Mouse (Mus musculus) cerebral cortex, adult 2 months (tissue): ENCODE results near the gene Olfr458.

Experiments
- WGBS: fragments of 180-500 bp; shearing (Covaris S2); methylation state at CpG from one replicate; pipeline ENCODE4 v1.1.7; 2018; 5-methylcytosine and 5-hydroxymethylcytosine counted together

Gene Olfr458

GRCm38 (mm10) chr6:42465096-42465495 is at the start of gene Olfr458:
TSS of gene Olfr458 (minus strand) at chr6:42465196.
- WGBS = 79% methylated on average over 1 of the region's 1 CpGs

GRCm38 (mm10) chr6:42513461-42513860 is 48.5 kb upstream of the Olfr458 start:
- 81% methylated on average over 1 of the region's 1 CpGs for WGBS

DNA sequence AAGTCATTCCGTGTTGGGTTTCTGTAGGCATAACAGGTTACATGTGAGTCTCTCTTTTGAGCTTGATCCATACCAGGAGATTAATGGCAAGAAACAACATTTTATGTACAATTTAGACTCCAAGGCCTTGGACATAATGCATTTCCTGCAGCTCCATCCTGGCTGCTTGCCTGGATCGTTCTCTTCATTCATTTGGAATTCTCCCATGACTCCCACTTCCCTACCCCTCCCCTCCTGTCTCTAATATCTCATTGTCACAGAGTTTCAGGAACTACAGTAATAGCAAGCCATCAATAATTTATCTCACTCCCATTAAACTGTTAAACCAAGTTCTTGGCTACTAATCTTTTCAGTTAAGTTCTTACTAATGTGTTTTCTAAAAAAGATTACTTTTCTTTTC is 38.5 kb upstream of the Olfr458 start:
- 67% methylated on average over 2 of the region's 2 CpGs for WGBS

DNA sequence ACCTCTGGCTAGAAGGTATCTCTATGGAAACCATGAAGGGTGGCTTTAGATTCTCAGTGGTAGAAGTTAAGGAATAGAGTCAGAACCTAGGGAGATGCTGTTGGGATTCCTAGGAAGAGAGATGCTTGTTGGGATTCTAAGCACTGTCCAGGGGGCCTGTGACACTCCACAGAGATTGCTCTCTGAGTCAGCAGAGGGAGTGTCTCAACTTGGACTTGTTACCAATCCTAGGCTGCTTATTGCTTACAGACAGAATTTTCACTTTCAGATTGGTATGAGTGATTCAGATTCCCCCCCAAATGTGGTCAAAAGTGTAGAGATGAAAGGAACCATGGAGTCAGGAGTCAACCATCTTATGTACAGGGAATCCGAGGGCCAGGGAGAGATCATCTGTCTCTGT is 24.7 kb upstream of the Olfr458 start:
- WGBS = 73% methylated on average over 1 of the region's 1 CpGs

DNA sequence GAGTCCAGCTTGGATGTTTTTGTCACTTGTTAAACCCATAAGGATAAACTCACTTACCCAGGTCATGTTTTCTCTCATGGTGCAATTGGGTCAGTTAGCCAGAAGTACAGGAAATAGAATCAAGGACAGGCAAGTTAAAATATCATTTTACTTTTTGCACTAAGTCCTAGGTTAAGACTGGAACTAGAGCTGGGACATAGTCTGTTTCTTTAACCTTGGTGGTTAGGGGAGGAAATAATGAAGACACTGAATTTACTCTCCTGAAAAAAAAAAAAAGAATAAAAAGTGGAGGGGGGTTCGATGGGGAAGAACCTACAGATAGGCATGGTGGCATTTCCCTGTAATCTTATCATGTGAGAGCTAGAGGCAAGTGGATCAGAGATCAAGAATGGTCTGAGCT is 22.1 kb upstream of the Olfr458 start, which contains the start of gene Olfr456:
Gene Olfr456, minus strand, starts transcription at position 101 of the 400 bp plus-strand sequence.
- 94% methylated on average over 1 of the region's 1 CpGs for WGBS

DNA sequence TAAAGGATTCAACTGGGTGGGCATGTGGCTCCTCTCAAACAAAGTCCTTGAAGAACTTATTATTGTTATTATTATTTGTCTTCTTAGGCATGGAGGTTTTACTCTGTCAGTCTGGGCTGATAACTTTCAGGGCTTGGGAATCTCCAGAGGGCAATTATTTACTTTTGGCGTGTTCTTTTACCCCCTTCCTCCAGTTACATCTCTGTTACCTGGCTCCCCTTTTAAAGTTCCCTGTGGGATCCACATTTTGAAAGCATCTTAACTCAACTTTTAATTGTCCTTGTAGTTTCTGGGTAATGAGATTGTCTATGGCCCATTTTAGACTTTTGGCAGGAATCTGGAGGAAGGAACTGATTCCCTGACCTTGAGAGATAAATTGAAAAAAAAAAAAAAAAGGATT is 11.2 kb upstream of the Olfr458 start, which contains the start of gene Olfr457:
Gene Olfr457, minus strand, starts transcription at position 101 of the 400 bp plus-strand sequence.
- 84% methylated on average over 1 of the region's 1 CpGs for WGBS

GRCm38 (mm10) chr6:42471298-42471697 is 6.3 kb upstream of the Olfr458 start:
- WGBS = 95% methylated on average over 4 of the region's 4 CpGs

GRCm38 (mm10) chr6:42470542-42470941 is 5.5 kb upstream of the Olfr458 start:
- WGBS = 92% methylated on average over 4 of the region's 4 CpGs

GRCm38 (mm10) chr6:42447381-42447780 is 17.6 kb downstream of the Olfr458 start:
- WGBS = 90% methylated on average over 2 of the region's 2 CpGs

GRCm38 (mm10) chr6:42444491-42444890 is 20.5 kb downstream of the Olfr458 start:
- WGBS = 89% methylated on average over 2 of the region's 2 CpGs

- whole genome bisulfite sequencing = 69% methylated on average over 2 of the region's 2 CpGs
Observed at GRCm38 (mm10) chr6:42441395-42441794, 23.6 kb downstream of the Olfr458 start.

- WGBS = 86% methylated on average over 2 of the region's 2 CpGs
Observed at GRCm38 (mm10) chr6:42435490-42435889, 29.5 kb downstream of the Olfr458 start.

DNA sequence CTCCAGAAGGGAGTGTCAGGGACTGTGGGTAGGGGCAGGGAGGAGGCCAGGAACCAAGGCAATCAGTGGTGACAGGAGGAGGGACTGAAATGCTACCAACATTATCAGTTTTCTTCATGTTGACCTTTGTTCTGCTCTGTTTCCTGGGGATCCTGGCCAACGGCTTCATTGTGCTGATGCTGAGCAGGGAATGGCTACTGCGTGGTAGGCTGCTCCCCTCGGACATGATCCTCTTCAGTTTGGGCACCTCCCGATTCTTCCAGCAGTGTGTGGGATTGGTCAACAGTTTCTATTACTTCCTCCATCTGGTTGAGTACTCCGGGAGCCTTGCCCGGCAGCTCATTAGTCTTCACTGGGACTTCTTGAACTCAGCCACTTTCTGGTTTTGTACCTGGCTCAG is 30.6 kb downstream of the Olfr458 start, which contains the start of gene Tas2r126:
Gene Tas2r126, plus strand, starts transcription at position 90 of the 400 bp plus-strand sequence.
- WGBS = 89% methylated on average over 6 of the region's 6 CpGs

GRCm38 (mm10) chr6:42433554-42433953 is 31.4 kb downstream of the Olfr458 start:
- WGBS = 62% methylated on average over 2 of the region's 2 CpGs

DNA sequence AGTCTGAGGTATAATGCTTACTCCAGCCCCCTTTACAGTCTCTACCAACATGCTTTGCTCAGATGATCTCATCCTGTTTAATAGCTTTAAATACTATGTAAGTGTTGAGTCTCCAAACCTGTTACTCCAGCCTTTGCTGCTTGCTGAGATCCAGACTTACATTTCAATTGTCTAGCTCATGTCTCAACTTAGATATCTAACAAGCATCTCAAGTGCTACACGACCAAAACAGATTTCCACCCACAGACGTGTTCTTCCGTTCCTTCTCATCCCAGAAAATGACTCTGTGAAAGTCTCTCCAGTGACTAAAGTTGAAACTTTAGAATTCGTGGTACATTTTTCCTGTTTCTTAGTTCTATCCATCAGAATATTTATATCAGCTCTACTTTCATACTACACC is 38.7 kb downstream of the Olfr458 start:
- 49% methylated on average over 4 of the region's 4 CpGs for WGBS

DNA sequence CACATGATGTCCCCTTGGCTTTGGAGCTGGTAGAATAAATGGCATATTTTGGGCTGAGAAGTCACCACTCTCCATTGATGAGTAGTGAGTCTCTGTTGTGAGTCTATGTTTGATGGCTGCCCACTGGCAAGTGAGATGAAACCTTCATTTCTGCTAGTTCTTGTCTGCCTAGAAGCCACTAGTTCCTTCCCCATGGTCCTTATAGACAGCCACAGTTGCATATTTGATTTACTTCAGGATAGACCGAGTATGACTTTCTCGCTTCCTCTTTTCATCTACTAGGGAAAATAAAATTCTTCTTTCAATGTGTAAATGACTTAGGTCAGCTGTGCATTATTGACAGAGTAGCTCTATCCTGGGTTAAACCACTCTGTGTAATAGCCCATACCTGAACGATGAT is 40.5 kb downstream of the Olfr458 start:
- 93% methylated on average over 3 of the region's 3 CpGs for WGBS

DNA sequence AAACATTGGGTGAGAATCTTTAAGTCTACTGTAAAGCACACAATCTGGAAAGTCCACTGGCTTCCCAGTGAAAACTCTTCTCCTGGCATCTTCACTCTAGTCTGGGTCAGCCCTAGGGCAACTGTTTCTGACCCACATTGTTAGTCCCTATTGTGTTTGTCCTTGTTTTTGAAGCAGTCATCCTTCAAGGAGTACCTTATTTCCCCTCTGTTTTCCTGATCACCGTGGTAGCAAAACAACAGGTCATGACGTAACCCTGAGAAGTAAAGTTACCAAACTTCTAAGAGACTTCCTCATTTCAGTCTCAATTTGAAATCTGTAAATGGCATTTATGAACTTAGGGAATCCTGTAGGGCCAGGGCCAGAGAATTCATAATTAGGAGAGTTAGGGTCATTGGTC is 43.6 kb downstream of the Olfr458 start:
- 81% methylated on average over 2 of the region's 2 CpGs for WGBS

GRCm38 (mm10) chr6:42419443-42419842 is 45.6 kb downstream of the Olfr458 start:
- WGBS = 70% methylated on average over 2 of the region's 2 CpGs
